Mouse (Mus musculus): ENCODE data around the gene Zc3h8.

Zc3h8 gene

DNA sequence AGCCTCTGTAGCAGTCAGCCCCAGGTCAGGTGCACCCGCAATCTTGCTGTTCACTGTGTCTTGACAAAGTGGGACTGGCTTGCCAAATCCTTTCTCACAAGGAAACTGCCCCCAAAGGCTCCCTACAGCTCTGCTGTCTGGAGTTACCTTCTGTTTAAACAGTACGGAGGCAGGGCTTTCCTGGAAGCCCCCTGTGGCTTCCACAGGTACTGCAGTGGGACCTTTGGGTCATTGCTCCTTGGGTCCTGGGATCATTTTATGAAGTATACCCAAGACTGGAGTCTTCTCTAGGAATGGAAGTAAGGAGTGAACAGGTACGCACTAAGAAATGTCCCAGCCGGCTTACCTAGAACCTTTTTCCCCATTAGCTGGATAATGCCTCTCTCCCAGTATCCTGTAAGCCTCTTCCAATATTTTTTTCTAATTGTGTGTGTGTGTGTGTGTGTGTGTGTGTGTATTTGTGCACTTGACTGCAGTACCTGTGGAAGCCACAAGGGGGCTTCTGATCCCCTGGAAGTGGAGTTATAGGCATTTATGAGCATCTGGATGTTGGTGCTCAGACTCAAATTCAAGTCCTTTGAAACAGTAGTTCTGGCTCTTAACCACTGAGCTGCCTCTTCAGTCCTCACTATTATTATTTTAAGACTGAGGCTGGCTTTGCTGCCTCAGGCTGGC, 53.1 kb downstream of the Zc3h8 start:
- no peak for DNase-seq (ENCODE audit: low spot score in 2 of 2)

DNA sequence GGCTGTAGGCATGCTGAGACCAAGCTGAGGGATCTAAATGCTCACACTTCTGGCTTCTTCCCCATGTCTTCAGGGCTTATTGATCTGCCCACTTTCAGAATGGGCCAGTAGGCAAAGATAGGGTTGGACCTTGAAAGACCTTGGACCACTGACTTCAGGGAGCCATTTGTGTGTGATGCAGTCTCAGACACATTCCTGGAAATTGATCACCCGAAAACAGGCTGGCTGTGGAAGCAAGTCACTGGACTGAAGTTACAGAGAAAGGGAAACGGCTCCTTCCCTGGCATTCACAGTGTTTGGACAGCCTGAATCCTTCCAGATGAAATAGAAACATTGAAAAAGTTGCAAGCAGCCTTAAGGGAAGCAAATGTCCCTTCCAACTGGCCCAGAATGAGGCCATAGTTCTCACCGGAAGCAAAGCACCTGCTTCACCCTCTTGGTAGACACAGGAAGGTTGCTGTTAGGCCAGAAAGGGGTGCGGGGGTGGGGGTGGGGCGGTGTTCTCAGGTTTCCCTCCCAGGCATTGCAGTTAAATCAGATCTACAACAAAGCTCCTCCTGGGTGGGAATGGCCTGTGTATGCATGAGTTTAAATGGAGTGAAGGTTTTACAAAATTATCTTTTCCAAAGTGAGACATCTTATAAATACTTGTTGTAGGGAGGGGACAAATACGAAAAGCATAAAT, 55.9 kb downstream of the Zc3h8 start:
- DNase-seq (ENCODE audit: low spot score in 2 of 2): no peak

DNA sequence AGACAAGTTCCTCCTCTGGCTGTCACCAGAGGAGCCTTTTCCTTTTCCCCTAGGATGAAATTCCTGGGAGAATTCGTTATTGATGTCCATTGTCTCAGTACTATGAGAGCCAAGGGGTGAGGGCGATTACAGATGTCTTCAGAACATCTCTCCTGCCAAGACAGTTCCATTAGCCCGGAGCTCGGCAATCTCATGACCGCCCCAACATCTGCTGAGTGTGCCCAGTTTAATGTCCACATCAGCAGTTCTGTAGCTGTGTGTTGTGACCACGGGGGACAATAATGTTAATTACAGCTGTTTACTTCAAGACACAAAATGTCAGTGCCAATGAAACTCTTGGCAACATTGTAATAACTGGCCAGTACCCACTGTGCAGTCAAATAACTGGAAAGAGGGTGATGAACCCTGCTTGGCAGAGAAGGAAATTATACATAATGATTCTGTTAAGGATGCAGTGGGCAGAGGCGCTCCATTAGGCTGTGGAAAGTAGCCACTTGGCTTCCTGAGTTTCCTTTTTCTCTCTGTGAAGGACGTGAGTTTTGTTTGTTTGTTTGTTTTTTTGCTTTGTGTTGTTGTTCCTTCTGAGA, 58.6 kb downstream of the Zc3h8 start:
- DNase-seq (ENCODE audit: low spot score in 2 of 2): no peak

DNA sequence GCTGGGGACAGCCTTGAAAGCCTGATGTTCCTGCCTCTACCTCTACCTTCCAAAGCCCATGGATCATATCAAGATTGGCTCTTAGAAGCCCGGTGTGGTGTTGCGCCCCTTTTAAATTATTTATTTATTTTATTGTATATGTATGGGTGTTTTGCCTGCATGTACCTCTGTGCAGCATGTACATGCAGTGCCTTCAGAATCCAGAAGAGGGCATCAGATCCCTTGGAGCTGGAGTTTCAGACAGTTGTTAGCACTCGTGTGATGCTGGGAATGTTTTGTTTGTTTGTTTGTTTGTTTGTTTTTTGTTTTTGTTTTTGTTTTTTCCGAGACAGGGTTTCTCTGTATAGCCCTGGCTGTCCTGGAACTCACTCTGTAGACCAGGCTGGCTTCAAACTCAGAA, 62.6 kb downstream of the Zc3h8 start:
- DNase-seq (ENCODE audit: low spot score in 2 of 2): no peak

All from heart, adult 9 months (tissue).